Mouse (Mus musculus) heart, adult 2 months (tissue): ENCODE data around the gene Tbc1d22a.

Experiments used
- CTCF ChIP-seq: fragments of 200-600 bp; IDR thresholded peaks from 2 replicates; pipeline ENCODE4 v1.8.1; 2022; ENCODE audit warnings: antibody characterized with exemption, mild to moderate bottlenecking, moderate library complexity
- EP300 ChIP-seq: fragments of 200-500 bp; IDR thresholded peaks from 2 replicates; pipeline ENCODE4 v1.6.1; 2011; ENCODE audit warnings: low read depth, low read length, control low read depth; ENCODE audit not compliant: insufficient read depth

GRCm38 (mm10) chr15:86202640-86203039 is 11.6 kb upstream of the Tbc1d22a start:
- no peak for TF ChIP-seq CTCF
- TF ChIP-seq EP300 = 0 out of 2 replicates have a peak, but pooled peaks have one; percentile 23
